Mouse (Mus musculus) ovary, adult 18-20 months (tissue): ENCODE measurements around the gene Raet1e.
"Not testable (repeated sequence)": the region's sequence is repeated elsewhere in the genome, so short reads cannot be mapped to it uniquely, and the experiment has no call there.

Source experiments
- DNase-seq: peaks from one replicate; pipeline ENCODE4 v3.0.0; 2022; ENCODE audit warnings: low spot score, mixed read lengths

The Raet1e gene

DNA sequence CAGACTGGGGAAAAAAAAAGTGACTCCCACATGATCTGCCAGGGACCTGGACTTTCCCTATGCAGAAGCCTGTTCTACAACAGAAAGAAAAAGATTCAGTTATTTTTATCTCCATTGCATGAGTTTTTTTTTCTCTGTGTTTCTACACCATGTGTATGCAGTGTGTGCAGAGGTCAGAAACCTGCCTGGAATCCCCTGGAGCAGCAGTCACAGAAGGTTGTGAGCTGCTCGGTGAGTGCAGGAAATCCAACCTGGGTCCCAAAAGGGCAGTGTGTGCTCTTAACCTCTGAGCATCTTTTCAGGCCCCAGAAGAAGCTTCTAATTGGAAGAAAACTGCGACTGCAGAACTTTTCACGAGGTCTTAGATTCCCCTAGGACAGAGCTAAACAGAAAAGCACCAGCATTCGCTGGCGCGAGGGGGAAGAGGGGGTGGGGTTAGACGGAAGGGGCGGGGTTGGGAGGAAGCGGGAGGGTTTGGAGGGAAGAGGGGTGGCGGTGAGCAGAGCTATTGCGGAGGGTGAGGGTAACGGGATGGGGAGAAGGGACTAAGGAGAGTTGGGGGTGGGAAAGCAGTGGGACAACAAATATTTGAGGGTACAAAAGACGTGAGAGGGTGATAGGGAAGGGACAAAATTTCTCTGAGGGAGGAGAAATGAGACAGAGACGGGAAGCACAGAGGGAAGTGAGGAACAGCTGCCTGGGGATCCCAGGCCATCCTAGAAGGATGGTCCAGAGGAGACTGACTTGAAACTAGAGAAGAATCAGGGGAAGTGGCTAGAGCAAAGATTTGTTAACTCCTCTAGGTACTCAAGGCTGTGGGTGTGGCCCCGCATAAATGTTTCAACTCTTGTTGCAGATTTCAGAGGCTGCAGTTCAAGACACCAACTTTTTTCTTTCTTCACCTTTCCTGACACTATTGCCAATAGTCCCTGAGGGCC, 203.3 kb downstream of the Raet1e start:
- not testable (repeated sequence) for DNase-seq

DNA sequence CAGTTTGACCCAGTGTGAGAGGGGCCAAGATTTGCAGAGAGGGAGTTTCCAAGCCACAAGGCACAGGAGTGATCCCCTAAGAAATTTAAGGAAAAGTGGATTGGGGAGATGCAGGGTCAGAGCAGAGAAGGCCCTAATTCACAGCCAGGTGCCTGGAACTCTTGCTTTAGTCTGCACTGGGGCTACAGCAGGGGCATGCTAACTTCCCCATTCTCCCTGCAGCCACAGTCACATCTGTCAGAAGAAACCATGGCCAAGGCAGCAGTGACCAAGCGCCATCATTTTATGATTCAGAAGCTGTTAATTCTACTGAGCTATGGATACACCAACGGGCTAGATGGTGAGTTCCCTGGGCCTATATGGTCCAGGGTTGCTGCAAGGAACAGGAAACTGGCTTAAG, 204.1 kb downstream of the Raet1e start:
- DNase-seq, result not testable (repeated sequence)

DNA sequence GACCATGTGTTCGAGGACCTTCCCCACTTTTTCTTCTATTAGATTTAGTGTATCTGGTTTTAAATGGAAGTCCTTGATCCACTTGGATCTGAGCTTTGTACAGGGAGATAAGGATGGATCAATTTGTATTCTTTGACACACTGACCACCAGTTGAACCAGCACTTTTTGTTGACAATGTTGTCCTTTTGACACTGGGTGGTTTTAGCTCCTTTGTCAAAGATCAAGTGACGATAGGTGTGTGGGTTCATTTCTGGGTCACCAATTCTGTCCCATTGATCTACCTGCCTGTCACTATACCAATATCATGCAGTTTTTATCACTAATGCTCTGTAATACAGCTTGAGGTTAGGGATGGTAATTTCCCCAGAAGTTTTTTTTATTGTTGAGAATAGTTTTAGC, 206.5 kb downstream of the Raet1e start:
- DNase-seq, result not testable (repeated sequence)

DNA sequence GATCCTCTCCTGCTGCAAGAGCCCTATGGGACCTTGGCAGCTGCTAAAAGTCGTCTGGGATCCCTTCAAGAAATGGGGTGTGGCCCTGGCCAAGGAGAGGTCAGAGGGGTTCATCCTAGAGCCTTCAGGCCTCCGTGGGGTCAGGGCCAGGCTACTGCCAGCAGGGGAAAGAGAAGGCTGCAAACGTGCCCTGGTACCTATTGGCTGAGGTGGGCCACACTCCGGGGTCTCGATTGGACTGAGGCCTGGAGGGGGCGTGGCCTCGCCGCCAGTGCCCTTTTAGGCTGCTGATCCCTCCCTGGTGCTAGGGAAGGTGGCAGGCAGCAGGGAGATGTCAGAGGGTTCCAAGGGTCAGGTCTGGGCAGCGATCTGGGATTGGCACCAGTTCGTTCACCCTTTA, 222.9 kb downstream of the Raet1e start:
- DNase-seq, result not testable (repeated sequence)

DNA sequence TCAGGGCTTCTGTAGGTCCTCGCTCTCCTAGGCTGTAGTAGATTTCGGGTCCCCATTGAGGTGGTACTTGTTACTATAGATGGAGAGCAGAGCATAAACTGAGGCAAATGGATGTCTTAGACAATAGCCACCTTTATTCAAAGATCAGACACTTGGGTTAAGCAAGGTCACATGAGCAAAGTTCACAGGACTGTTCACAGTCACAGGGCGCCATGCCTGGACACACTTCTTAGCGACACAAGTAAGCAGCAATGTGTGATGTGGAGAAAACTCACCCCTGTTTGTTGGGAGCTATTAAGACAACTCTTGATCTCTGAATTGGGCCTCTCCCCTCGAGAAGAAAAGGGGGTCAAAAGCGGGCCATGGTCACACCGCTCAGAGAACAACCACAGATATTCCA, 231.8 kb downstream of the Raet1e start:
- DNase-seq, result not testable (repeated sequence)

DNA sequence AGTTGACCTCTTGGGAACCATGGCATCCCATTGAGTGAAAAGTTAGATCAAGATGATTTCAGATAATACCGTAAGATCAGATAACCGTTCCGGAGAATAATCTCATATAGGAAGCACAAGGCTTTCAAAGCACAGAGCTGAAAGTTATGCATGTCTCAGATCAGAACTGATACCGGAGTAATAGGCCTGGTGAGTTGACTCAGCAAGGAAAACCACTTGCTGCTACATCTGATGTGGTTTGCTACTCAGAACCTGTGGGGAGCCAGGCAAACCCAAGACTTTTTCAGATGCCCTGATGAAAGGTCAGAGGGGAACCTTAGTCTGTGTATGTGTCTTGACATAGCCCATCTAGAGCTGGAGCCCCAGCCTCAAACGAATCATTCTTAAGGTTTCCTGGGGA, 233.2 kb downstream of the Raet1e start:
- DNase-seq, result not testable (repeated sequence)

DNA sequence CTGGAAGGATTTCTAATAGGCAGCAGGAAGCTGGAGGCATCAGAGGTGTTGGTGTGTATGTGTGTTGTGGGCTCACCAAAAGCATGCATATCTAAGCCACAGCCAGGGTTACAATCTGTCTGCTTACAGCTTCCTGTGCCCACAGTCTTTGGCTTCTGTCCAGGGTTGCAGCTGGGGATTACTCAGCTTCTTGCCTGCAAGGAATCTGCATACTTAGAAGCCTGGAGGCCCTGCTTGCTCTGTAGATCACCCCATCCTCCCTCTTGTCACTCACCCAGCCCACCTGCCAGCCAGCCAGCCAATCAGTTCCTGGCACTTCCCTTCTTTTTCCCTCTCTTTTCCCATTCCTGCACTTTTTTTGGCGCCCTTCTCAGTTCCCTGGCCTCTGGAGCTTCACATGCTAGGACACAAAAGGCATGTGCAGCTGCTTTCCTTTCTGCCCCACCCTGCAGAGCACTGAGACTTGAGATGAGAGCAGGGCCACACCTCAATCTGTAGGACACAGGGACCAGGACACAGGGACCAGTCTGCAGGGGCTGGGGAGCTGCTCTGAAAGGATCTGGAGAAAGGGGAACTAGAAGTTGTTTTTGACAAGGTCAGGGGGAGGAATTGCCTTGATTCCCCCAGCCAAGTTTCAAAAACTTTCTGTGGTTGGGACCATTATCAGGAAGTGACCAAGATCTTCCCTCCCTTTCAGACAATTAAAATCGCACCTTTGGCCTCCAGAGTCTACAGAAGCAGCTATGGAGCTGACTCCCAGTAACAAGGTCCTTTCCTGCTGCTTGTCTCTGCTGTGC, 234.9 kb downstream of the Raet1e start:
- not testable (repeated sequence) for DNase-seq

DNA sequence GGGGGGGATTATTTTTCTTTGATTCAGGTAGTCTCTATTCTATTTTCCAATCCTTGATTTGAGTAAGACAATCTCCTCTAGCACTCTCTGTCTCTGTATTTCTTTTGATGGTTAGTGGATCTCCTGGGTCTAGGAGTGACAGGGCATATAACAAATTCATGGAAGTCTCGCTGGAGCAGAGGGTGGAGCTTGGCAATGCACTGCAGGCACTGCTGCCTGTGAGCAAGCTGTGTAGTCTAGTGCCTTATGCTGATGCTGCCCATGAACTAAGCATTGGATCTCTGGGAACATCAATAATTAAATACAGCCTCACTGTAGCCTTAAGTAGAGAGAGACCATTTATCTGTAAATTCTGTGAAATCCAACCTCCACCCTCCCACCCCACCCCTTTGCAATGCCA, 238.3 kb downstream of the Raet1e start:
- DNase-seq, result not testable (repeated sequence)

DNA sequence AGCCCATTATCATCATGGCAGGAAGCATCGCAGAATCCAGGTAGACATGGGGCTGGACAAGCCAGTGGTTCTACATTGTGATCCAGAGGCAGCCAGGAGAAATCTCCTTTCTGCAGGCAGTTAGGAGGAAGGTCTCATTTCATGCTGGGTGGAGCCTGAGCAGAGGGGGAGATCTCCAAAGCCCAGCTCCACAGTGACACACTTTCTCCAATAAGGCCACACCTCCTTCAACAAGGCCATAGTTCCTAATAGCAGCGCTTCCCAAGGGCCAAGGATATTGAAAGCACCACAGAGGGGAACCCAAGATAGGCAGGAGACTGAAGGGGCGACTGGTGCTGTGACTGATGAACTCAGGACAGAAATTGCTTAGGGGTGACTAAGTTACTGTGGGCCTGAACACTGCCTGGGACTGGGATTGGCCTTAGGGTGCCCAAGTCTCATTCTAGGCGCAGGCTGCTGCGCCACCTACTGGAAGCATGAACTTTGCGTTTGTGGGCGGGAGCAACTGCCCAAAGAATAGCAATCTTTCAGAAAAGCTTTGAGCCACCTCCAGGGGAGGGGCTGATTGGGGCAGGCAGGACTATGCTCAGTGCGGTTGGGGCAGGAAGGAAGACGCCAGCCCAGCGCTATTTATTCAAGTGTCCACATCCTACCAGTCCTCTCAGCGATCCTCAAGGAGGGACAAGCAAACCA, 244.0 kb downstream of the Raet1e start:
- DNase-seq, result peak; percentile 11

DNA sequence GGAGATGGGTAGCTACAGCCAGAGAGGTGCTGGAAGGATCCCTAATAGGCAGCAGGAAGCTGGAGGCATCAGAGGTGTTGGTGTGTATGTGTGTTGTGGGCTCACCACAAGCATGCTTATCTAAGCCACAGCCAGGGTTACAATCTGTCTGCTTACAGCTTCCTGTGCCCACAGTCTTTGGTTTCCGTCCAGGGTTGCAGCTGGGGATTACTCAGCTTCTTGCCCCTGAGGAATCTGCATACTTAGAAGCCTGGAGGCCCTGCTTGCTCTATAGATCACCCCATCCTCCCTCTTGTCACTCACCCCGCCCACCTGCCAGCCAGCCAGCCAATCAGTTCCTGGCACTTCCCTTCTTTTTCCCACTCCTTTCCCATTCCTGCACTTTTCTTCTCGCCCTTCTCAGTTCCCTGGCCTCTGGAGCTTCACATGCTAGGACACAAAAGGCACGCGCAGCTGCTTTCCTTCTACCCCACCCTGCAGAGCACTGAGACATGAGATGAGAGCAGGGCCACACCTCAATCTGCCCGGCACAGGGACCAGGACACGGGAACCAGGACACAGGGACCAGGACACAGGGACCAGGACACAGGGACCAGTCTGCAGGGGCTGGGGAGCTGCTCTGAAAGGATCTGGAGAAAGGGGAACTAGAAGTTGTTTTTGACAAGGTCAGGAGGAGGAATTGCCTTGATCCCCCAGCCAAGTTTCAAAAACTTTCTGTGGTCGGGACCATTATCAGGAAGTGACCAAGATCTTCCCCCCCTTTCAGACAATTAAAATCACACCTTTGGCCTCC, 255.5 kb downstream of the Raet1e start:
- DNase-seq, result peak; percentile 4
